Mouse (Mus musculus): Measurements from ENCODE around the gene Xrcc1.

Xrcc1 gene

DNA sequence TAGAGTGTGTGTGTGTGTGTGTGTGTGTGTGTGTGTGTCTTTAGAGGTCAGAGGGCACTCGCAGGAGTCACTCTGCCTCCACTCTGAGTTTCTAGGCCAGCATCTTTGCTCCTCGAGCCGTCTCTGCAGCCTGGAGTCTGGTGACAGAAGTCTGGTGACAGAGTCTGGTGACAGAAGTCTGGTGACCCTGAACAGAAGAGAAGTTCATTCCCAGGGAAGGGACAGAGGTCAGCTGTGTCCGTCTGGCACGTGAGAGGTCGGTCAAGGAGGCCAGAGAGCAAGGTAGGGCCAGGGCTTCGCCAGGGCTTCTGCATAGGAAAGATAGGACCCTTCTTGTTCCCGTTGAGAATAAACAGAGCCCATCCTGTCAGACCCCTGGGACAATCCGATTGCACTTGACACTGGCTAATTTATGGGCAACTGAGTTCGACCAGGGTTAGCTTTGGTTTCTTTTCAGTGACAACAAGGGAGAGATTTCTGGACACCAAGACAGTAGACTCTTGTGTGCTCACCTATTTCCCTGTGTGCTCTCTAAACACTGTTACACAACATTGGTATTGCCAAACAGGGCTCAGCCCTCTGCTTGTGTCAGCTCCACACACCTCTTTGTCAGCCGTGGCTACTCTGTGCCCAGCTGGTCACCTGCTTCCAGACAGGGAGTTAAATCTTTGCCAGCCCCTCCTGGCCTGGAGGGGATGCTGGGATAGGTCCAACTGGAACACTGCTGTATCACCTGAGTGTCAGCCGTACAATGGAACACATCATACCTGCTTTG is 6.1 kb downstream of the Xrcc1 start:
- in situ Hi-C loops (cut with MboI; ENCODE audit: low pct_unique_long_range_greater_than_20kb in 1 of 2, low sequenced_read_pairs in 2 of 2, unreplicated experiment in 1 of 2) = no loop called here

DNA sequence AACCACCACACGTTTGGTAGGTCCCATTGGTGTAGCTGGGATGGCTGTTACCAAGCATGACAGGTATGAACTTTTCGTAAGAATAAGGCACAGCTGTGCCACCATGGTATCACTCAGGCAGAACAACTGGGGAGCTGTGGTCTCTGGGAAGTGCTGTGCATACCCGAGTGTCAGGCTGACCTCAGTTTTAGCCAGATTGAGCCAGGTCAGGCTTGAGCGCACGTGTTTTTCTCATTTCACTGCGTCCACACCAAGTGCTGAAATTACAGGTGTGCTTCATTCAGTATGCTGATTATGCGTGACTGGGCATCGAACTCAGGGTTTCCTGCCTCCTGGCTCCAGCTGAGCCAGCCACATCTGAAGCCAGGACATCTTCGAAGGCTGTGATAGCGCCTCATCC is 9.7 kb downstream of the Xrcc1 start:
- in situ Hi-C loops (cut with MboI; ENCODE audit: low pct_unique_long_range_greater_than_20kb in 1 of 2, low sequenced_read_pairs in 2 of 2, unreplicated experiment in 1 of 2) = no loop called here

DNA sequence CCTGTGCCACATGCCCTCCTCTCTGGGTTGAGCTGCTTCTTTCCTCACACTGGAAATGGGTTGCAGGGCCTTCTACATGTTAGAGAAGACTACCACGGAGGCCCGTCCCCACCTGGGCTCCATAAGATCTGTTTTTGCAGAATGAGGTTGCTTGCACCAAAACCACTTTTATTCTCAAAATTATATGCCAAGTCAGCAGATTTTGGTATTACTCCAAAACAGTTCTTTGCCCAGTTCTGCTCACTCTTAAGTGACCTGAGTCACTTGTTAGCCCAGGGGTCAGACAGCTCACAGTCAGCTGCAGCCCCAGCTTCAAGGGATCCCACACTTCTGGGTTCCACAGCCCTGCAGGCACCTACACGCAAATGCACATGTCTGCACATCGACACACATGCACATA is 15.4 kb downstream of the Xrcc1 start:
- in situ Hi-C loops (cut with MboI; ENCODE audit: low pct_unique_long_range_greater_than_20kb in 1 of 2, low sequenced_read_pairs in 2 of 2, unreplicated experiment in 1 of 2) = no loop called here

DNA sequence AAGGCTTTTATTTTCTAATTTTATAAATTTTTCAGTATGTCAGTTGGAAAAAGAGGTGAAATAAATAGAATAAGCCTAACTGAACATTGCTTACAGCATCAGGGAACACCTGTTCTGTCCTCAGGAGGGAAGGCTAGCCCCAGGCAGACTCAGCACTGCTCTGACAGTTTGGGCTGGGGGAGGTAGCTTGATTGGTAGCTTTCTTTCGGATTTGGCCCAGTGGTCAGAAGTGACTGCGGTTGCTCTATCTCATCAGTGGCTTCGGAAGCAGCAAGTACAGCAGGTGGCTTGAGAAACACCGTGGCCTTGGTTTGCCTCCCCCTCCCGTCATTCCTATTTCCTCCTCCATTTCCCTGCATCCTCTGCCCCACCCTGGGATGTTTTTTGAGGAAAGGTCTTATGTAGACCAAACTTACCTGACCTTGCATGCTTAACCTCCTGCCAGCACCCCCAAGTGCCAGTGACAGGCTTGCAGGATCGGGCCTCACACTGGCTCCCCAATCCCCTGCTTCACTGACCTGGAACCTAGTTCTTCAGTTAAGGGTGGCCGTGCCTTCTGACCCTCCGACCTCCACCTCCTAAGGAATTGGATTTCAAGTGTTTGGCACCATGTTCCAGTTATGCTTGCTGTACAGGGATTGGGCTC is 17.2 kb downstream of the Xrcc1 start:
- in situ Hi-C loops (cut with MboI; ENCODE audit: low pct_unique_long_range_greater_than_20kb in 1 of 2, low sequenced_read_pairs in 2 of 2, unreplicated experiment in 1 of 2) = no loop called here

DNA sequence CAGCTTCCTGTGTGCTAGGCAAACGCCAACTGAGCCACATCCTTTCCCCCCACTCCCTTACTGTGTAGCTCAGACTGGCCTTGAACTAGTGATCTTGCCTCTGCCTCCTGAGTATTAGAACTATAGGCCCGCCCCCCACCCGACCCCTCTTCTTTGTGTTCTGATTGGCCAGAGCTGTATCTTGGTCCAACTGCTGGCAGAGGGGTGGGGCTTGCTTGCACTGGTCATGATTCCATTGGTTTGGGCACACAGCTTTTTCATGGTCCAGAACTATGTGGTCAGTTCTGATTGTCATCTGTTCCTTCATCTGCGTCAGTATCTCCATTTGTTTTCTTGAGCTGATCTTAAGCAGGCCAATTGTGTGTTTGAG is 17.7 kb downstream of the Xrcc1 start:
- in situ Hi-C loops (cut with MboI; ENCODE audit: low pct_unique_long_range_greater_than_20kb in 1 of 2, low sequenced_read_pairs in 2 of 2, unreplicated experiment in 1 of 2) = no loop called here

DNA sequence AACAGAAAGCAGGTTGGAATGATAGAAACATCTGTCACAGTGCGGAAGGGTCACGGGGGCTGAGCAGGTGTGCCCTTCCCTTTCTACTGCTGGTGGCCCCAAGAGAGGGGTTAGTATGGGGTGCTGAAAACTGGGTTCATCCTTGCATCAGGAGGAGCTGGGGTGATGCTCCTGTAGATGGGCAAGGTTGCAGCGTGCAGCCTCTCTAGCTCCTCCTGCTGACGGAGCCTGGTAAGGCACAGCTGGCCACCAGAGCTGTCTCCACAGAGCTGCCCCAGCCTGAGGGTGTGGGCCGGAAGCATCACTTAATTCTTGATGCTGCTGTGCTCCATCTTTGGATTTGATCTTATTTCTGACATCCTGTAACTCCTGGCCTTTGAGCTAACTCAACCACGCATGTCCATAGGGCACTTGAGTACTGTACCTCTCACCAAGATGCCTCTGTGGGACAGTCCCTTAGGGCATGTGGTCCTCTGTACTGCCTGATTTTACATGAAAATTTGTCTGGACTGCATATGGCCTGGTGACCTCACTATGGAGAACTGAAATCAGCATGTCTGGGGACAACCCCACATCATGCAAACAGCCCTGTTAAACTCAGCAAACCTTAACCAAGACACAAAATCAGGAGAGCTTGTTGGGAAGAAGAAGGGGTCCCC is 18.6 kb downstream of the Xrcc1 start:
- in situ Hi-C loops (cut with MboI; ENCODE audit: low pct_unique_long_range_greater_than_20kb in 1 of 2, low sequenced_read_pairs in 2 of 2, unreplicated experiment in 1 of 2) = no loop called here

DNA sequence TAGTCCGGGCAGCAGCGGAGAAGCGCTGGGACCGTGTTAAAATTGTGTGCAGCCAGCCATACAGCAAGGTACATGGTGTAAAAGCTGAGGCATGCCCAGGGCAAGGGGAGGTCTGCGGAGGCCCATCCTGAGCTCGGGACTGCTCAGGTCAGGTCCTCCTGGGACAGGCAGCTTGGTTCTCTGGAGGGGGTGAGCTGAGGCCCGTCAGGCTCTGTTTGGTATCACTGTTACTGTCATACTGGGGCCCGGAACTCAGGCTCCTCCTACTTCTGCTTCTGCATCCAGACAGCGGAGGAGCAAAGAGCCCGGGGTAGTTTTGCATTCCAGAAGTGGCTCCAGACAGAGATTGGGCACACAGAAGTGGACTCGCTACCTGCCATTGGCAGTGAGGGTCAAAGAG is 19.5 kb downstream of the Xrcc1 start:
- in situ Hi-C loops (cut with MboI; ENCODE audit: low pct_unique_long_range_greater_than_20kb in 1 of 2, low sequenced_read_pairs in 2 of 2, unreplicated experiment in 1 of 2) = no loop called here

DNA sequence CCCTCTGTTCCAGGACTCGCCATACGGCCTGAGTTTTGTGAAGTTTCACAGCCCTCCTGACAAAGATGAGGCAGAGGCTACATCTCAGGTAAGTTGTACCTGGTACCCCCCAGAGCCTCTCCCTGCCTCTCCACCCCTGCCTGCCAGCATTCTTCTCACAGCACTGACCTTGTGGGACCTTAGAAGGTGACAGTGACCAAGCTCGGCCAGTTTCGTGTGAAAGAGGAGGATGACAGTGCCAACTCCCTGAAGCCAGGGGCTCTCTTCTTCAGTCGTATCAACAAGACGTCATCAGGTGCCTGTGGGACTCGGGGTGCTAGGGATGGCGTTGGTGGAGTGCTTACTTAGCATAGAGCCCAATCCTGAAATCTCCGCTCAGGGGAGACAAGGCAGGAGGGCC is 20.1 kb downstream of the Xrcc1 start:
- in situ Hi-C loops (cut with MboI; ENCODE audit: low pct_unique_long_range_greater_than_20kb in 1 of 2, low sequenced_read_pairs in 2 of 2, unreplicated experiment in 1 of 2) = no loop called here

DNA sequence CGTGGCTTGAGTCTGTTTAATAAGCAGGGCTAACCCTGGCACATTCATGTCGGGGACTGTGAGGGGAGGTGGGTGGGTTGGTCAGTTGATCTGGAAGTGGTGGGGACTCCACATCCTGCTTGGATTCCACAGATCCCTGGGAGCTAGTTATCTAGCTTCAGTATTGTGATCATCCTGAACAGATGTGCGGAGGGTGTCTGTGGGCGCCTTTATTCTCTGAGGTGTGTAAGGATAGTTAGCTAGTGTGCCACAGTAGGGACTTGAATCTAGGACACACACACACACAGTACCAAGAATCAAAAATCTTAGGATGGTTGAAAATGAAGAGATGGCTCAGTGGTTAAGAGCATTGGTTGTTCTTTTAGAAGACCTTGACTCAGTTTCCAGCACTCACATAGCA is 22.4 kb downstream of the Xrcc1 start:
- in situ Hi-C loops (cut with MboI; ENCODE audit: low pct_unique_long_range_greater_than_20kb in 1 of 2, low sequenced_read_pairs in 2 of 2, unreplicated experiment in 1 of 2) = no loop called here

DNA sequence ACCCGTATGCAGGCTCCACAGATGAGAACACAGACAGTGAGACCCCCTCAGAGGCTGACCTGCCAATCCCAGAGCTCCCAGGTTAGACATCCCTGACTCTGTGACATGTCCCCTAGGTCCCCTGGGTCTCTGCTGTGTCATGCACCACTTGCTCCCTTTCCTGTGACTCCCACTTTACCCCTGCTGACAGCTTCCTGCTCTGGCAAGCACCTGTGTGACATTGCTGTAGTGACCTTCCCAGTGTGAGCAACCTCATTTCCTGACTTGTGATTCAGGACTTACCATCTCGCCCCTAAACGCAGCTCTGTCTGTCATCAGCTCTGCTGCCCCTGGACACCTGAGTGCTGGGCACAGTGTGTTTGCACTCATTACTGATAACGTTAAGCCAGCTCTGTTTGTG is 25.0 kb downstream of the Xrcc1 start:
- in situ Hi-C loops (cut with MboI; ENCODE audit: low pct_unique_long_range_greater_than_20kb in 1 of 2, low sequenced_read_pairs in 2 of 2, unreplicated experiment in 1 of 2) = no loop called here

DNA sequence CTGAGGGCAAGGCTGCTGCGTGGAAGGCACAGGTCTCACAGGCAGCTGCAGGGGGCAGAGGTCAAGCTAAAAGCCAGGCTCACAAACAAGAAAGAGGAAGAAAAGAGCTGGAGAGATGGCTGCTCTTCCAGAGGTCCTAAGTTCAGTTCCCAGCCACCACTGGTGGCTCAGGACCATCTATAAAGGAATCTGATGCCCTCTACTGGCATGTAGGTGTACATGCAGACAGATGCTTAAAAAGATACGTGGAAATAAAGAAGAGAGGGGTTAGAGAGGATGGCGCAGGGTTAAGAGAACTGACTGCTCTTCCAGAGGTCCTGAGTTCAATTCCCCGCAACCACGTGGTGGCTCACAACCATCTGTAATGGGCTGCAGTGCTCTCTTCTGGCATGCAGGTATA is 26.4 kb downstream of the Xrcc1 start:
- in situ Hi-C loops (cut with MboI; ENCODE audit: low pct_unique_long_range_greater_than_20kb in 1 of 2, low sequenced_read_pairs in 2 of 2, unreplicated experiment in 1 of 2) = no loop called here

DNA sequence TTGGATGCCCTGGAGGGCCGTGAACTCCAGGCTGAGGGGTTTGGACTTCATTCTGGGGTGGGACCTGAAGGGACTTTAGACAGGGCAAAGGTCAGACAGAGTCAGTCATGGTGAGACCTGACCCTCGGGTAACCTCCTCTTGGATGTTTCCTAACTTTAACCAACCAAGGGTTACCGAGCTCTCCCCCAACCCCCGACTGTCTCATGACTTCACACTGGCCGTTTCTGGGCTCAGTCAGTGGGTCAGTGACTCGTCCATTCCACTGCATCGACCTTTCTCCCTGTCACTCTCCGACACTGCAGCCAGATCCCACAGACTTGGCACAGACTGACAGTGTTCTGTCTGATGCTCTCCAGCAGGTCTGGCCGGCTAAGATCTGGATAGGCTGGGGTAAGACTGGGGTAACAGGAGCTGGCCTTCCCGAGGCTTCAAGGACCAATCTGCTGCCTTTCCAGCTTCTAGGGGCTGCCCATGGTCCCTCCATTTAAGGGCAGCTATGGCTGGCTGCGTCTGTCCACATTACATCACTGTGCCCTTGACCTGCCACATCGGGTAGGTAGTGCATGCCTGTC is 28.2 kb downstream of the Xrcc1 start:
- in situ Hi-C loops (cut with MboI; ENCODE audit: low pct_unique_long_range_greater_than_20kb in 1 of 2, low sequenced_read_pairs in 2 of 2, unreplicated experiment in 1 of 2) = no loop called here

DNA sequence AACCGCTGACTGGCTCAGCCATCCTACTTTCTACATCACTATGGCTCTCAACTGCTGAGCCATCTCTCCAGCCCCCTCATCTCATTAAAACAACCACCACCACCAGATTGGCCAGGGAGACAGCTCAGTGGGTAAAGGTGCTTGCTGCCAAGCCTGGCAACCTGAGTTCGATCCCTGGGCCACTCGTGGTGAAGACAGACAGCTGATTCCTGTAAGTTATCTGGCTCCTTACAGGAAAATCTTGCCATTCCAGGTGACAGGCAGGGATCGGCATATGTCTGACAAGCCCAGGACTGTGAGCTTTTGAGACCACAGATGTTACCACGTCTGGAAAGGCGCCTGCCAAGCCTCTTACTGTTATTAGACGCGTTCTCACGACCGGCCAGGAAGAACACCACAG is 31.7 kb downstream of the Xrcc1 start:
- in situ Hi-C loops (cut with MboI; ENCODE audit: low pct_unique_long_range_greater_than_20kb in 1 of 2, low sequenced_read_pairs in 2 of 2, unreplicated experiment in 1 of 2) = no loop called here

DNA sequence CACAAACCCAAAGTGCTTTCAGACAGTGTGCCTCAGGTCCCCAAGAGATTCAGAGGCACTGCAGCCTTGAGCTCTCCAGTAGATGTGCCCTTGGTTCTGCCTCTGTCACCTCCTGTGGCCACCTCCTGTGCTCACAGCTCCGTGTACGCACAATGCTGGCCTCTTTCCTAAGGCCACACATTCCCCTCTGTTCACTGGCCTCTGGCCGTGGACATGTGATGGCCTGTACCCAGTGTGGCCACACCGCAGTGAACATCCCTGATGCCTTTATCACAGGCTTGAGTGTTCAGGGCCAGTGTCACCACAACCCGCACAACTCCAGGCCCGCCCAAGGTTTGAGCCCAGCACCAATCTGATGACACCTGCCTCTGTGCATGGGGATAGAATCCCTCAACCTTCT is 38.8 kb downstream of the Xrcc1 start:
- in situ Hi-C loops (cut with MboI; ENCODE audit: low pct_unique_long_range_greater_than_20kb in 1 of 2, low sequenced_read_pairs in 2 of 2, unreplicated experiment in 1 of 2) = no loop called here

DNA sequence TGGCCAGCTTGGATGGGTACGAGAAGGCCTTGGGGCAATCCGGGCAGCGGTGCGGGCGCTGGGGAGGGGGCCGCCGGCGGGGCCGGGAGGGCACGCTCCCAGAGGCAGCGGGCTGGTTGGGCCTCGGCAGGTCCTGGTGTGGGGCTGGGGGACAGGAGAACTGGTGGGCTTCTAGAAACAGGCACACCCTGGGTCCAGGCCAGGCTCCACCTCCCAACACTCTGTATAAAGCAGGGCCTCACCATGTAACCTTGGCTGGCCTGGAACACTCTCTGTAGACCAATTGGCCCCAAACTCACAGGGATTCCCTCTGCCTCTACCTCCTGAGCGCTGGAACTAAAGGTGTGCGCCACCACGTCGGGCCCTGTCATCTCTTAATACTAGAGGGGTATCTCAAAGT is 39.9 kb downstream of the Xrcc1 start:
- in situ Hi-C loops (cut with MboI; ENCODE audit: low pct_unique_long_range_greater_than_20kb in 1 of 2, low sequenced_read_pairs in 2 of 2, unreplicated experiment in 1 of 2) = no loop called here

DNA sequence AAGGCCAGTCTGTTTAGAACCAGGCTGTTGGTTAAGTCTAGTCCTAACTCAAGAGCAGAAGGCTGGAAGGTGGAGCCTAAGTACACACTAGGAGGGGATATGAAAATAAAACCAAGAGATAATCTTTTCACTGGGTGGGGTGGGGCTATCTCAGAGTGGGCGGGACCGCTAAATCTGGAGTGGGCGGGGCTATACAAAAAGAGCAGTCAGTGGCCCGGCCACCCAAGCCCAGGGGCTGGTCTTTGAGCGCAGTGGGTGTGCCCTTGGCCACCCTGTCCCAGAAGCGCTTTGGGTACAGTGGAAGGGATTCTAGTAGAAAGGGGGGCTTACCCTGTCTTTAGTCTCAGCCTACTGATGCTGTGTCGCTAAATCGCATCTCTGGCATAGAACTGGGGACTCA is 40.7 kb downstream of the Xrcc1 start:
- in situ Hi-C loops (cut with MboI; ENCODE audit: low pct_unique_long_range_greater_than_20kb in 1 of 2, low sequenced_read_pairs in 2 of 2, unreplicated experiment in 1 of 2) = no loop called here

DNA sequence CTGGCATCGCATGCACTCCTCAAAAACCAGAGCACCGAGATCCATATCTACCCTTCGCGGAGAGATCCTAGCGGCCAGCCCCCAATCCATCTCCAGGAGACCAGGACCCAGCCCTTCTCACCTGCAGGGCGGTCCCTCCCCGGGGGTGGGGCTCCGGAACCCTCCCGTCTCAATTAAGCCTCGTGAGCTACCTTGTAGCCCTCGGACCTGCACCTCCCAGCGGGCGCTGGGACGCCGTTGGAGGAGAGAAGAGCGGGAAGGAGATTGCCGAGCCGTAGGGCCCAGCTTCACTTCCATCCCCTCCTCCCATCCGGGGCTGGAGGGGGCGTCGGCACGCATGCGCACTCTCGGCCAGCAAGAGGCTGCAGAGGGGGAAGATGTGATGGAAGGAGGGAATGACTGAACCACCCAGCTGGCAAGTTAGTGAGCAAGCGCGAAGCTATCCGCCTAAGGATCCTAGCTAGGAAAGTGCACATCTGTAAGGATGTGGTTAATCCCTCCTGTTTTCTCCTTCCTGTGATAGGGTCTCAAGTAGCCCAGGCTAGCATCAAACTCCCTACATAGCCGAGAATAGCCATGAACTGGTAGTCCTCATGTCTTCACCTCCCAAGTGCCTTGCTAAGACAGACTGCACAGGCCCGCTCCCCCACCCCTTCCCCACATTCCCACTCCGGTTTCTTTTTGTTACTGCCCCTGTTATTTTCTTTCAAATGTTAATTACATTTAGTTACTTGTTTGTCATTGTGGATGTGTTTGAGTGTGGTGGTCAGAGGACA is 41.4 kb downstream of the Xrcc1 start, which contains the start of the genes Ethe1 and Zfp575:
TSS of gene Ethe1 (plus strand) at position 214 of the 776 bp plus-strand sequence.
TSS of gene Zfp575 (minus strand) at position 312 of the 776 bp plus-strand sequence.
- in situ Hi-C loops (cut with MboI; ENCODE audit: low pct_unique_long_range_greater_than_20kb in 1 of 2, low sequenced_read_pairs in 2 of 2, unreplicated experiment in 1 of 2) = no loop called here

DNA sequence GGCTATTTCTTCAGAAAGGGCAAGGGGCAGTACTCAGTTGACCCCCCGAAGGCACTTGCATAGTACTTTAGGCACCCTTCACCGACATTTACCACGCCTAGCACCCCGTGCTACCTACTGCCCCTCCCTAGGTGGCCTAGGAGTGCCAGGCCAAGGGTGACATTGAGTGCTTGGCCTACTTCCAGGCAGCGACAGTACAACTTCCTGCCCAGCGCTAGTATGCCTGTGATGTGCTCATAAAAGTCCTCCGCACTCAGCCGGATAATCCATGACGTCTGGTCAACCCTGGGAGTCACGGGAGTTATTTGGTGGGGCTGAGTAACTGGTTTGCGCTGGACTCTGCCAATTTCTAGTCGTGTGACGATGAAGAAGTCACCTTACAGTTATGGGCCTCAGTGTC is 42.2 kb downstream of the Xrcc1 start:
- in situ Hi-C loops (cut with MboI; ENCODE audit: low pct_unique_long_range_greater_than_20kb in 1 of 2, low sequenced_read_pairs in 2 of 2, unreplicated experiment in 1 of 2) = no loop called here

DNA sequence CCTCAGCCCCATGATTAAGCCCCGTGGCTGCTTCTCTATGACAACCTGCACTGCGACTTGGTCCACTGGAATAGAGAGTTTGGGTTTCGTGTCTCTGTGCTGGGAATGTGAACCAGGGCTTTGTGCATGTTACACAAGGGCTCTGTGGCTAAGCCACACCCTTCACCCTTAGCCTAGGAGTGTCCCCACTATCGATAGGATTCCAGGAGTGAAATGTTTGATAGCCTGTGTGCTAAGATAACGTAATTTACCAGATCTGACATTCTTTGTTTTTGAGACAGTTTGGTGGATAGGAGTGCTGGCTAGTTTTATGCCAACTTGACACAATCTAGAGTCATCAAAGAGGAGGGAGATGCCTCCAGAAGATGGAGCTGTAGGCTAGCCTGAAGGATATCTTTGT is 45.6 kb downstream of the Xrcc1 start:
- in situ Hi-C loops (cut with MboI; ENCODE audit: low pct_unique_long_range_greater_than_20kb in 1 of 2, low sequenced_read_pairs in 2 of 2, unreplicated experiment in 1 of 2) = no loop called here

All from mouse embryonic stem cell (cell line).